ENCODE assay signal across 8 mouse cellular contexts in the genomic region with DNA sequence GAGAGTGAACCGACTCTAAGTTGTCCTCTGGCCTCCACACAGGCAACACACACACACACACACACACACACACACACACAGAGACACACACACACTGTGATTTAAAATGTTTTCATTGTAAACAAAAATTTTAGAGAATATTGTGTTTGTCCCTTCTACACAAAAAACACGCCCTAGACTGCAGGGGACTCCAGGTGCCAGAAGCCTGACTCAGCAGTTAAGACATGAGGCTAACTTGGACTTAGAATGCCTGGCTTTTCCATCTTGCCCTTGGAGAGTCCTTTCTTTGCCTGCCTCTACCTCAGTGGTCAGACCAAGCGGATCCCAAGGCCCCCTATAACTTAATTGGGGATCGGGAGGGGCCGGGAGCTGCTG. TPM values are rescaled to one million over a fixed set of nuclear protein-coding genes. Genes with fewer than 3 reads are reported as not detected.
DNase-seq lines count a peak whose midpoint lies in the region; ATAC-seq and TF ChIP-seq lines count a peak whose summit lies in the region.

No protein-coding gene starts in this region.

- peak overlapping the region; percentile 62 for H3K4me3 ChIP-seq in lung, postnatal 0 days (ENCODE audit: low read depth, low read length)
- H3K4me3 ChIP-seq in heart, embryonic 16.5 days (ENCODE audit: low read length), result peak overlapping the region; percentile 78

- no peak for TF ChIP-seq CTCF in lung, postnatal 0 days (IDR thresholded peaks at IDR 0.05)

- peak overlapping the region; percentile 65 for H3K9ac ChIP-seq in lung, postnatal 0 days (replicated peaks; ENCODE audit: low read depth)
- H3K9ac ChIP-seq in heart, embryonic 16.5 days (ENCODE audit: low read length), result peak overlapping the region; percentile 88

- 0 out of 2 replicates have a peak, but pooled peaks cover 5% of the 10 kb centered on the region for H3K27me3 ChIP-seq in lung, postnatal 0 days (replicated peaks; ENCODE audit: insufficient read depth, low read length)
- peaks cover 10% of the 10 kb centered on the region for H3K27me3 ChIP-seq in heart, embryonic 16.5 days (ENCODE audit: control insufficient read depth, insufficient read depth, low read length)

- peak overlapping the region; percentile 43; the same call in 1 of the 2 replicates for H3K27ac ChIP-seq in lung, postnatal 0 days (ENCODE audit: low read length)
- H3K27ac ChIP-seq in heart, embryonic 16.5 days (ENCODE audit: low read length), result peak overlapping the region; percentile 77

- TF ChIP-seq EP300 in lung, postnatal 0 days (IDR thresholded peaks at IDR 0.05), result no peak

- H3K36me3 ChIP-seq in lung, postnatal 0 days (ENCODE audit: insufficient read depth, low read length), result no peaks in the 10 kb centered on the region
- no peaks in the 10 kb centered on the region for H3K36me3 ChIP-seq in heart, embryonic 16.5 days (ENCODE audit: control insufficient read depth, insufficient read depth)

- peak overlapping the region; percentile 92 for H3K4me2 ChIP-seq in lung, postnatal 0 days (replicated peaks; ENCODE audit: low read depth, low read length)
- H3K4me2 ChIP-seq in heart, embryonic 16.5 days (ENCODE audit: low read depth, low read length), result peak overlapping the region; percentile 93

- 0 out of 2 replicates have a peak, but pooled peaks have one; percentile 9 for ATAC-seq in lung, postnatal 0 days
- no peak for ATAC-seq in heart, embryonic 16.5 days (replicated peaks; ENCODE audit: extremely low read depth, insufficient read depth, low FRiP score)

- DNase-seq in lung, postnatal 0 days (ENCODE audit: low spot score), result peak; percentile 18
- DNase-seq in lung, postnatal 25 days (ENCODE audit: low spot score), result no peak
- peak; percentile 58 for DNase-seq in embryo, embryonic 10.5 days (ENCODE audit: low spot score)
- peak; percentile 5 for DNase-seq in lung, postnatal 10 days
- no peak for DNase-seq in layer of hippocampus, adult 9-11 months
- DNase-seq in yolk sac, embryonic 10.5 days (ENCODE audit: low spot score), result no peak
- no peak for DNase-seq in spleen, postnatal 14 days (ENCODE audit: low spot score in 2 of 2)

- no peaks in the 10 kb centered on the region for H3K9me3 ChIP-seq in lung, postnatal 0 days (ENCODE audit: low read length)
- H3K9me3 ChIP-seq in heart, embryonic 16.5 days (replicated peaks; ENCODE audit: control insufficient read depth, low read length), result no peaks in the 10 kb centered on the region

- peaks cover 5% of the 10 kb centered on the region; the same call in 1 of the 2 replicates for H3K4me1 ChIP-seq in lung, postnatal 0 days (ENCODE audit: insufficient read depth, low read depth, low read length)
- peaks cover 7% of the 10 kb centered on the region; the same call in 1 of the 2 replicates for H3K4me1 ChIP-seq in heart, embryonic 16.5 days (ENCODE audit: control insufficient read depth, insufficient read depth, low read length)

- 10% methylated on average over 5 of the region's 5 CpGs for WGBS in lung, postnatal 0 days
- WGBS in heart, embryonic 16.5 days, result 15% methylated on average over 5 of the region's 5 CpGs

RNA-seq across cellular contexts. Expression of gene Epdr1, which starts 0.9 kb away (rescaled TPM):
- 16.0 and 16.4 TPM in 2 replicates for polyA plus RNA-seq in lung, postnatal 0 days (2015; fragmentation: Nextera tagmentation; extraction: Ambion mirVana)
- polyA plus RNA-seq in heart, embryonic 16.5 days (2015; fragmentation: Nextera tagmentation; extraction: Ambion mirVana), result 30.4 and 33.5 TPM in 2 replicates

RNA-seq across cellular contexts. Expression of gene Sfrp4, which starts 4.1 kb away (rescaled TPM):
- polyA plus RNA-seq in lung, postnatal 0 days (2015; fragmentation: Nextera tagmentation; extraction: Ambion mirVana), result 0.36 and 0.76 TPM in 2 replicates
- polyA plus RNA-seq in heart, embryonic 16.5 days (2015; fragmentation: Nextera tagmentation; extraction: Ambion mirVana), result 0.41 and 0.50 TPM in 2 replicates

Comparison
In these comparisons a context has a peak if more than half of its experiments do, and no peak if none do; other contexts are left out.
1. DNase-seq: peak in lung, postnatal 0 days (single experiment), embryo, embryonic 10.5 days (single experiment) and lung, postnatal 10 days (single experiment); none in lung, postnatal 25 days (single experiment), layer of hippocampus, adult 9-11 months (single experiment), yolk sac, embryonic 10.5 days (single experiment) and spleen, postnatal 14 days (0 of 2).